Mouse (Mus musculus): ENCODE measurements around the gene Cnrip1. TPM values are rescaled to one million over a fixed set of nuclear protein-coding genes. Genes with fewer than 3 reads are reported as not detected.
A peak's percentile ranks its signal among the peaks of the same experiment; 100 is the strongest.

The Cnrip1 gene
- total RNA-seq, 2 experiments from 2014 or later, result 108 to 125 TPM

GRCm38 (mm10) chr11:17083455-17083854, 32.1 kb downstream of the Cnrip1 start:
- no peak for DNase-seq (ENCODE audit: low spot score in 2 of 2)
- intact Hi-C loops (cut with DNase I), result loop anchor here (5.0 kb wide), 1 partner anchor 129 kb away; the partner anchor contains the start of gene Pno1

DNA sequence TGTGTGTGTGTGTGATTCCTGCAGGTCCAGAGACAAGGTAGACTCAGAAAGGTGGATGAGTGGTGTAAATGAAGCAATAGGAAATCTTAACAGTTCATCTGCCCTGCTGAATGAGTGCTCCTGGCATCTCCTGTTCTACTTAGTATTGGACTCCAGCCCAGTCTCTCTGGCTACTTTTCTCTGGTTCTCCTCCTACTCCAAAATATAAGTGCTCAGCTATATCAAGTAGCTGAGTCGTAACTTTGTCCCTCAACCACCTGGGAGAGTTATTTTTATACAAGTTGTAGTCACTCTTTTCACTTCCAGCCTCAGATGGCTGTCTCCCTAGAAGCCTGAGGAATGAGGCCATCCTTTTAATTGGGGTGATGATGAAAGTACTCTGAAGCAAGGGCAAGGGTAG, 32.5 kb downstream of the Cnrip1 start:
- peak; percentile 42 to 84 for DNase-seq (ENCODE audit: low spot score in 2 of 2)
- intact Hi-C loops (cut with DNase I), result loop anchor here (2.0 to 5.0 kb wide), 2 partner anchors 77 to 128 kb away; partner anchors contain the start of gene Pno1

DNA sequence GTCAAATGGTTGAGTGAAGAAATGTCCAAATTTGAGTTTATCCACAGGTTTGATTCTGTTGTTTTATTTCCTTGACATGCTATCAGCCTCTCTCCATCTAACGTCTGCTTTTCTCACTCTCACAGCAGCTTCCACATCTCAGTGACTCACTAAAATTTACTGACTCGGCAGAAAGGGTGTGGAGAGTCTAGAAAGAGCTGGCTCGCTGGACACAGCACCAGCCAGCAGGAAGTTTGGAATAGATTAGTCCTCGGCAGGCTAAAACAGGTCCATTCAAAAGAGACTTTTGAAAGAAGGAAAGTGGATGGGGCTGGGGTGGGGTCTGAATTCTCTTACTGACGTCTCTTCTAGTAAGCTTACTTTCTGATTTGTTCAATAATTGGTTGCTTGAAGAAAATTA, 34.7 kb downstream of the Cnrip1 start:
- intact Hi-C loops (cut with DNase I), result no loop called here
- peak in 1 of 2 experiments; percentile 29 for DNase-seq (ENCODE audit: low spot score in 2 of 2)

GRCm38 (mm10) chr11:17106936-17107335, 55.5 kb downstream of the Cnrip1 start:
- intact Hi-C loops (cut with DNase I), result loop anchor here (1.0 to 2.0 kb wide), 2 partner anchors 53 to 60 kb away; no protein-coding TSS in a partner anchor
- peak; percentile 51 to 88 for DNase-seq (ENCODE audit: low spot score in 2 of 2)

- intact Hi-C loops (cut with DNase I), result loop anchor here (1.0 to 2.0 kb wide), 2 partner anchors 53 to 61 kb away; no protein-coding TSS in a partner anchor
- DNase-seq (ENCODE audit: low spot score in 2 of 2), result peak; percentile 22 to 65
Measured at GRCm38 (mm10) chr11:17107359-17107758, 56.0 kb downstream of the Cnrip1 start.

DNA sequence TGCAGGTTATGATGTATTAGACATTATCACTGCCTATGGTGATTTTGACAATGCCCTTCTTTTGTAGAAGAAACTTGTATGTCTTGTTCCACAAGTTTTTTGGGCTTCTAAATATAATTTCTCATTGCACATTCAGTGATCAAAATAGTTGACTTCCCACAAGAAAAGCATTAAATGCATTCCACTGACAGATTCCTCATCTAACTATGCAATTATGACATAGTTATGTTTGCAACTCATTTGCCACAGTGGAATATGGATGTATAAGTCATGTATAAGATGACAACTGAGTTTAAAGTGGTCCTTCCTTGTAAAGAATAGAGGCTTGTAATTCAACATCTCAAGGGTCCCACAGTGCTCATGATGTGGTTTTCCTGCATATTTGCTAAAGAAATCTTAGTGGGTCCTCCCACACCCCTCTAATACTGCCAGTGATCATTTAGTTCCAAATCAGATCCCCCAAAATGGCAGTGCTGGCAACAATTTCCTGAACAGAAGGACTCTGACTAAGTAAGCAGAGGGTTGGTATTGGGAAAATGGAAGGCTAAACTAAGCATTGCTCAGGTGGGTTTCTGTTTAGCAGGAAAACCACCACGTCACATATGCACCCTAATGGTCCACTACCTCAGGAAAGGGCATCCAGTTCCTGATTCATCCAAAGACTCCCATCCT, 61.2 kb downstream of the Cnrip1 start:
- DNase-seq (ENCODE audit: low spot score in 2 of 2), result peak in 1 of 2 experiments; percentile 15
- intact Hi-C loops (cut with DNase I), result no loop called here

DNA sequence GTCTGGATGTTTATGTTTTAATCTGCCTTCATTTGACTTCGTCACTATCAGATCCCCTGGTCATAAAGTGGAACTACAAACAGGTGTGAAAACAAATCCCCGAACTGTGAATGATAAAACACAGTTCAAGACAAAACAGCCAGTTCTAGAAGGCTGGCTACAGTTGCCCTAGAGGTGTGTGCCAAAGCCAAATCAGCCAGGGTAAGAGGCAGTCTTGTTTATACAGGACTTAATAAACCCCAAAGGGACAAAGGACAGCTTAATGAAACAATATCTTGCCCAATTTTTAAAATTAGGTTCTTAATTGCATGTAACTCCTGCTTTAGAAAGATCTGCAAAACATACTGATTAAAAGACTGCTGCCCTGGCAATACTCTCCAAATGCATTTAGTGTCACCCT, 75.0 kb downstream of the Cnrip1 start:
- intact Hi-C loops (cut with DNase I), result no loop called here
- no peak for DNase-seq (ENCODE audit: low spot score in 2 of 2)

Other genes with a start within 250 kb of the Cnrip1 start
- 1 to 10 TPM; 1.1 to 1.5 TPM for gene Fbxo48, start 100.2 kb upstream of the Cnrip1 start, total RNA-seq (2021)
- gene Plek, start 795 bp downstream of the Cnrip1 start, total RNA-seq (2021), result 1 to 10 TPM; 6.2 to 7.4 TPM
- gene Ppp3r1, start 107.7 kb downstream of the Cnrip1 start, total RNA-seq (2021), result 100 to 1,000 TPM; 776 to 809 TPM
- 1 to 10 TPM; 7.8 to 9.0 TPM for gene Wdr92, start 130.5 kb downstream of the Cnrip1 start, total RNA-seq (2021)
- gene Pno1, start 160.0 kb downstream of the Cnrip1 start, total RNA-seq (2021), result 10 to 100 TPM; 23.8 to 26.0 TPM
- gene C1d, start 206.0 kb downstream of the Cnrip1 start, total RNA-seq (2021), result 10 to 100 TPM; 47.9 to 50.1 TPM